ENCODE assay signal across 24 mouse cellular contexts in genomic region chr3:142059890-142060289, GRCm38 (mm10).
"Had no signal": no experiment of that assay in that cellular context is flagged by ENCODE, and none has a peak within 500 bp of the region (broad histone marks: within the 10 kb centered on the region; RNA-seq: fewer than 3 reads in every experiment).

No protein-coding gene starts in this region.

- H3K4me2 ChIP-seq: heart, embryonic 12.5 days; hindbrain, embryonic 12.5 days; hindbrain, embryonic 14.5 days; intestine, embryonic 15.5 days; limb, embryonic 15.5 days had no signal

- H3K9ac ChIP-seq: heart, embryonic 12.5 days; hindbrain, embryonic 12.5 days; hindbrain, embryonic 14.5 days; intestine, embryonic 15.5 days; limb, embryonic 13.5 days; limb, embryonic 15.5 days had no signal

- H3K4me1 ChIP-seq: heart, embryonic 10.5 days; heart, embryonic 12.5 days had no signal

- ATAC-seq: hindbrain, embryonic 16.5 days; inflammation-experienced regulatory T-cells, adult 6 months; intestine, embryonic 15.5 days; intestine, postnatal 0 days had no signal

- H3K9me3 ChIP-seq: heart, embryonic 10.5 days; heart, embryonic 12.5 days; hindbrain, embryonic 10.5 days; hindbrain, embryonic 12.5 days; intestine, embryonic 15.5 days; limb, embryonic 13.5 days; limb, embryonic 15.5 days had no signal

- H3K27ac ChIP-seq: heart, embryonic 10.5 days; hindbrain, embryonic 10.5 days; hindbrain, embryonic 12.5 days; hindbrain, embryonic 14.5 days; intestine, embryonic 15.5 days; layer of hippocampus, adult 2 months; left cerebral cortex, adult 2 months had no signal

- DNase-seq: gastrocnemius, postnatal 14 days; gastrocnemius, postnatal 36 days; heart, adult 11 months; heart, postnatal 10 days; heart, postnatal 4 days; kidney, adult 18-20 months; kidney, adult 8-10 months; kidney, postnatal 10 days; kidney, postnatal 25 days; kidney, postnatal 4 days; left cerebral cortex, postnatal 4 days had no signal

- H3K36me3 ChIP-seq: heart, embryonic 10.5 days; heart, embryonic 12.5 days; hindbrain, embryonic 10.5 days; hindbrain, embryonic 12.5 days; intestine, embryonic 15.5 days; limb, embryonic 13.5 days; limb, embryonic 15.5 days had no signal

- H3K4me3 ChIP-seq: heart, embryonic 10.5 days; heart, embryonic 12.5 days; hindbrain, embryonic 10.5 days; hindbrain, embryonic 12.5 days; intestine, embryonic 15.5 days; layer of hippocampus, adult 2 months; left cerebral cortex, adult 2 months; limb, embryonic 13.5 days; limb, embryonic 15.5 days had no signal

- H3K27me3 ChIP-seq: heart, embryonic 12.5 days; hindbrain, embryonic 12.5 days; intestine, embryonic 15.5 days; limb, embryonic 13.5 days; limb, embryonic 15.5 days had no signal
